Comparison of ENCODE assay signal across 10 mouse cellular contexts in the genomic region with DNA sequence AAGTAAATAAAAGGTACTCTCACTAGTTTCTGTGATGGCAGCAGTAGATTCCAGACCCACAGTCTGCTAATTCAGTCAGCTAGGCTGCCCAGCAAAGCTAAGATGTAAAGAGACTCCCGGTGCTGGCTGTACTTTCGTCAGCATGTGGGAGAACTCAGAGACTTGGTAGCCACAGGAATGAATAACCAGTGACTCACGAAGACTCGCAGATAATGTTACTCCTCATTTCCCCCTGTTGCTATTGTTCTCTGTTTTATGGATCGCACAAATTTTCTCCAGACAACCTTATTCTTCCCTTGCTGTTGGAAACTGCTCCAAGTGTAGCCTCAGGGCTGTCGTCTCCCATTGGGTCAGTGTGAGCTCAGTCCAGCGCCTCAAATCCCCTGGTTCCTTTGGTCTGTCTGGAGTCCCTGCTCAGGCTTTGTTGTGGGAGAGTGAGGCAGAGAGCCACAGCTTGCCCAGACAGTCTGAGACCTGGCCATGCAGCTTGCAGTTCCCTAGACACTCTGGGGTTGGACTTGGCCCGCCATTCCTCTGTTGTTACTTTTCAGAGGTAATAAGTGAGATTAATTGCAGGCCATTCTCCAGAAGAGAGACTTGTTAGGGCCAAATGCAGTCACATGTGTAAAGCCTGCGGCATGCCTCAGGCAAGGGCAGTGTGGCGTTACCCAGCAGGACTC.
DNase-seq lines count a peak whose midpoint lies in the region; ATAC-seq and TF ChIP-seq lines count a peak whose summit lies in the region.
"Had no signal": no experiment of that assay in that cellular context is flagged by ENCODE, and none has a peak within 500 bp of the region (broad histone marks: within the 10 kb centered on the region; RNA-seq: fewer than 3 reads in every experiment).

No protein-coding gene starts in this region.

- TF ChIP-seq CTCF in gastrocnemius, adult 2 months (IDR thresholded peaks at IDR 0.05), result no peak
- TF ChIP-seq CTCF in lung, postnatal 0 days (IDR thresholded peaks at IDR 0.05), result no peak

- no peak overlapping the region for H3K4me3 ChIP-seq in gastrocnemius, adult 2 months
- H3K4me3 ChIP-seq in lung, postnatal 0 days (ENCODE audit: low read depth, low read length), result no peak overlapping the region
- no peak overlapping the region for H3K4me3 ChIP-seq in macrophage (ENCODE audit: inconsistent target)
- no peak overlapping the region for H3K4me3 ChIP-seq in midbrain, embryonic 15.5 days

- intact Hi-C loops in gastrocnemius, adult 2 months (cut with DNase I), result loop anchor here (5.0 kb wide), 1 partner anchor 42 kb away; no protein-coding TSS in a partner anchor
- intact Hi-C loops in gastrocnemius, postnatal 14 days (cut with DNase I; ENCODE audit: low total_unique reads), result no loop called here

- H3K27ac ChIP-seq in gastrocnemius, adult 2 months, result peak overlapping the region; percentile 61
- peak overlapping the region; percentile 55 for H3K27ac ChIP-seq in lung, postnatal 0 days (ENCODE audit: low read length)
- H3K27ac ChIP-seq in macrophage, result peak overlapping the region; percentile 66
- H3K27ac ChIP-seq in midbrain, embryonic 15.5 days, result no peak overlapping the region

- peaks cover 13% of the 10 kb centered on the region for H3K4me1 ChIP-seq in lung, postnatal 0 days (ENCODE audit: insufficient read depth, low read depth, low read length)
- H3K4me1 ChIP-seq in midbrain, embryonic 15.5 days, result 0 out of 2 replicates have a peak, but pooled peaks cover 5% of the 10 kb centered on the region

- ATAC-seq in lung, postnatal 0 days, result peak; percentile 25; the same call in 1 of the 2 replicates
- no peak for ATAC-seq in midbrain, embryonic 15.5 days (replicated peaks)

- H3K9ac ChIP-seq in lung, postnatal 0 days (replicated peaks; ENCODE audit: low read depth), result no peak overlapping the region
- no peak overlapping the region for H3K9ac ChIP-seq in midbrain, embryonic 15.5 days

- no peaks in the 10 kb centered on the region for H3K79me2 ChIP-seq in macrophage (ENCODE audit: inconsistent target)

- WGBS in lung, postnatal 0 days, result 58% methylated on average over 10 of the region's 10 CpGs
- WGBS in macrophage (ENCODE audit: missing documents), result 88% methylated on average over 10 of the region's 10 CpGs
- WGBS in midbrain, embryonic 15.5 days, result 73% methylated on average over 10 of the region's 10 CpGs

- DNase-seq in gastrocnemius, adult 2 months, result peak; percentile 45
- no peak for DNase-seq in gastrocnemius, postnatal 14 days
- DNase-seq in lung, postnatal 0 days (ENCODE audit: low spot score), result peak; percentile 29
- no peak for DNase-seq in lung, postnatal 10 days
- peak; percentile 19 for DNase-seq in kidney, adult 18-20 months
- DNase-seq in layer of hippocampus, postnatal 36 days, result no peak
- DNase-seq: adrenal gland, adult 2 months had no signal

- H3K4me2 ChIP-seq in lung, postnatal 0 days (replicated peaks; ENCODE audit: low read depth, low read length), result no peak overlapping the region
- H3K4me2 ChIP-seq in midbrain, embryonic 15.5 days, result no peak overlapping the region

- H3K36me3 ChIP-seq in lung, postnatal 0 days (ENCODE audit: insufficient read depth, low read length), result no peaks in the 10 kb centered on the region
- no peaks in the 10 kb centered on the region for H3K36me3 ChIP-seq in macrophage (ENCODE audit: inconsistent target)
- no peaks in the 10 kb centered on the region for H3K36me3 ChIP-seq in midbrain, embryonic 15.5 days (replicated peaks)

- TF ChIP-seq EP300 in lung, postnatal 0 days (IDR thresholded peaks at IDR 0.05), result no peak

- no peaks in the 10 kb centered on the region for H3K9me3 ChIP-seq in lung, postnatal 0 days (ENCODE audit: low read length)
- H3K9me3 ChIP-seq in midbrain, embryonic 15.5 days, result no peaks in the 10 kb centered on the region

- H3K27me3 ChIP-seq in lung, postnatal 0 days (replicated peaks; ENCODE audit: insufficient read depth, low read length), result no peaks in the 10 kb centered on the region
- H3K27me3 ChIP-seq in midbrain, embryonic 15.5 days (replicated peaks), result no peaks in the 10 kb centered on the region
- H3K27me3 ChIP-seq: CH12.LX had no signal

Comparison
In these comparisons a context has a peak if more than half of its experiments do, and no peak if none do; other contexts are left out.
1. DNase-seq: peak in gastrocnemius, adult 2 months (single experiment), lung, postnatal 0 days (single experiment) and kidney, adult 18-20 months (single experiment); none in gastrocnemius, postnatal 14 days (single experiment), lung, postnatal 10 days (single experiment) and layer of hippocampus, postnatal 36 days (0 of 2).